Mouse (Mus musculus) liver, postnatal 0 days (tissue): ENCODE measurements around the gene Hps3. TPM values are rescaled to one million over a fixed set of nuclear protein-coding genes. Genes with fewer than 3 reads are reported as not detected.
"Not testable (repeated sequence)": the region's sequence is repeated elsewhere in the genome, so short reads cannot be mapped to it uniquely, and the experiment has no call there.

ENCODE experiments used
- ATAC-seq: fragments of 200-750 bp; cut with Nextera tagmentation; 2 replicates; pipeline ENCODE4 v1.8.0; 2017; ENCODE audit warnings: mild to moderate bottlenecking, moderate library complexity
- DNase-seq: peaks from one replicate; pipeline ENCODE4 v3.0.0-alpha.2; 2016
- H3K27ac ChIP-seq: fragments of 300-500 bp; sonication (generic); 2 replicates; pipeline ENCODE4 v1.5.1; 2014; ENCODE audit warnings: antibody characterized with exemption, moderate library complexity, mild to moderate bottlenecking, low read depth
- H3K27me3 ChIP-seq: fragments of 300-500 bp; sonication (generic); 2 replicates; pipeline ENCODE4 v1.6.1; 2014; ENCODE audit warnings: low read length, control low read depth, mixed read lengths; ENCODE audit not compliant: insufficient read depth
- H3K36me3 ChIP-seq: fragments of 300-500 bp; sonication (generic); replicated peaks from 2 replicates; pipeline ENCODE4 v1.6.1; 2014; ENCODE audit warnings: mild to moderate bottlenecking, control low read depth, low read length, moderate library complexity, mixed read lengths; ENCODE audit not compliant: insufficient read depth
- H3K4me1 ChIP-seq: fragments of 300-500 bp; sonication (generic); 2 replicates; pipeline ENCODE4 v1.6.1; 2014; ENCODE audit warnings: antibody characterized with exemption, mild to moderate bottlenecking, control low read depth; ENCODE audit not compliant: insufficient read depth
- H3K4me2 ChIP-seq: fragments of 300-500 bp; sonication (generic); 2 replicates; pipeline ENCODE4 v1.6.1; 2014; ENCODE audit warnings: low read depth, mild to moderate bottlenecking, low read length, moderate library complexity, mixed read lengths
- H3K4me3 ChIP-seq: fragments of 300-500 bp; sonication (generic); 2 replicates; pipeline ENCODE4 v1.5.1; 2014; ENCODE audit warnings: low read depth, low read length
- H3K9ac ChIP-seq: fragments of 300-500 bp; sonication (generic); replicated peaks from 2 replicates; pipeline ENCODE4 v1.6.1; 2014; ENCODE audit warnings: mild to moderate bottlenecking, moderate library complexity
- H3K9me3 ChIP-seq: fragments of 300-500 bp; sonication (generic); 2 replicates; pipeline ENCODE4 v1.6.1; 2016; ENCODE audit warnings: mild to moderate bottlenecking, control low read depth, low read length, mixed read lengths
- CTCF ChIP-seq: sonication (generic); IDR thresholded peaks from 2 replicates; pipeline ENCODE4 v1.5.1; 2016; ENCODE audit warnings: antibody characterized with exemption, low read depth
- EP300 ChIP-seq: IDR thresholded peaks from 2 replicates; pipeline ENCODE4 v1.6.1; 2016; ENCODE audit warnings: antibody characterized with exemption, low read depth, mild to moderate bottlenecking
- WGBS: fragments of 180-500 bp; shearing (Covaris S2); extraction: QIAGEN DNeasy Blood & Tissue Kit; methylation state at CpG from one replicate; pipeline ENCODE4 v1.1.7; 2014; ENCODE audit not compliant: insufficient replicate concordance; 5-methylcytosine and 5-hydroxymethylcytosine counted together
- polyA plus RNA-seq: library from polyadenylated mRNA; unstranded; fragments of >200 nt; fragmentation: Nextera tagmentation; extraction: Ambion mirVana; gene quantifications from 2 replicates; pipeline ENCODE4 v1.2.1, GENCODE M21; 2015

The Hps3 gene
- polyA plus RNA-seq, 1 experiment from 2014 or later = 5.4 TPM

DNA sequence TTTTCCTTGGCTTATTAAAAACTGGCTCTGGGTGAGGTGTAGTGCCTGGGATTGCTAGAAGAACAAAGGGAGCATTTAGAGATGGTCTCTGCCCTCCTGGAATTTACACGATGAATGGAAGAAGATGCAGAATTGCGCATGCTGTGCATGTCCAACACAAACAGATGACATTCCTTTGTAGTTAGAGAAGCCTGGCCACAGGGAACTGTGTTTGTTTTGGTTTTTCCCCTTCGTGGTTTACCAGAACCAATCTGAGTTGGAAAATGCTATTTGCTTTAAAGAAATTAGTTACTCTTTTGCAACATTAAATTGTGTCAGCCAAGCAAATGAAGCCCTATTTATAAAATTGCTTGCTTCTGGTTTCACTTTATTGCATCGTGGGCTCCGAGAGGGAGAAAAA, 78.2 kb downstream of the Hps3 start, which contains the start of gene Cp:
TSS of gene Cp (plus strand) at position 170 of the 400 bp plus-strand sequence.
- ATAC-seq (no peak), DNase-seq (peak; percentile 18)
- Histone ChIP-seq H3K27me3 (no peaks in the 10 kb centered on the region), H3K4me2 (peak within 1 kb of the TSS; percentile 55), H3K27ac (peak within 1 kb of the TSS; percentile 82), H3K36me3 (no peaks in the 10 kb centered on the region), H3K9ac (peak within 1 kb of the TSS; percentile 28; the same call in 1 of the 2 replicates), H3K9me3 (no peaks in the 10 kb centered on the region), H3K4me3 (peak within 1 kb of the TSS; percentile 26), H3K4me1 (peaks cover 11% of the 10 kb centered on the region)
- 44% methylated on average over 5 of the region's 5 CpGs for WGBS
- TF ChIP-seq CTCF (no peak), EP300 (0 out of 2 replicates have a peak, but pooled peaks have one; percentile 29)

- Histone ChIP-seq H3K4me3 (no peak overlapping the region), H3K9me3 (no peaks in the 10 kb centered on the region), H3K27ac (peak overlapping the region; percentile 71), H3K36me3 (no peaks in the 10 kb centered on the region), H3K9ac (no peak overlapping the region), H3K4me2 (peak overlapping the region; percentile 18; the same call in 1 of the 2 replicates), H3K4me1 (peaks cover 10% of the 10 kb centered on the region), H3K27me3 (no peaks in the 10 kb centered on the region)
- 25% methylated on average over 3 of the region's 3 CpGs for WGBS
- TF ChIP-seq CTCF = no peak
- TF ChIP-seq EP300 = peak; percentile 90
- ATAC-seq = peak; percentile 98
- peak; percentile 60 for DNase-seq
Measured at GRCm38 (mm10) chr3:19953865-19954264, 81.2 kb downstream of the Hps3 start.

DNA sequence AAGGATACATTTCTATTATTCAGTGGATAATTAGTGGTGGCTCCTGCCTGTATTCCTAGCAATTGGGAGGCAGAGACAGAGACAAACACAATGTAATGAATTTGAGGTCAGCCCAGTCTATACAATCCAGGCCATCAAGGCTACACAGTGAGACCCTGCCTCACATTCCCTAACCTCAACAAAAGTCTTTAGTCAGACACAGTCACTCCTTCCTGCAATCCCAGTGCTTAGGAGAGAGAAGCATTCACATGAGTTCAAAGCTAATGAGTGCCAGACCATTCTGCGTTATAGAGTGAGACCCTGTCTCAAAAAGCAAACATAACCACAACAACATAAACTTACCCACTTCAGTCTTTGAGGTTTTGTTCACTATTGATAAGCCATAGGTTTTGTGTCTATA, 81.7 kb downstream of the Hps3 start:
- no peak for DNase-seq
- peak; percentile 16; the same call in 1 of the 2 replicates for ATAC-seq
- no peaks in the 10 kb centered on the region for H3K36me3 ChIP-seq
- WGBS = 46% methylated on average over 1 of the region's 1 CpGs
- no peaks in the 10 kb centered on the region for H3K9me3 ChIP-seq
- H3K4me3 ChIP-seq = no peak overlapping the region
- TF ChIP-seq EP300 = no peak
- H3K4me2 ChIP-seq = peak overlapping the region; percentile 18; the same call in 1 of the 2 replicates
- no peak overlapping the region; the same call in 1 of the 2 replicates for H3K9ac ChIP-seq
- H3K27me3 ChIP-seq = no peaks in the 10 kb centered on the region
- peaks cover 10% of the 10 kb centered on the region for H3K4me1 ChIP-seq
- H3K27ac ChIP-seq = peak overlapping the region; percentile 69

GRCm38 (mm10) chr3:19949401-19949800, 85.7 kb downstream of the Hps3 start:
- H3K4me3 ChIP-seq, H3K4me2 ChIP-seq, DNase-seq, H3K9me3 ChIP-seq, ATAC-seq, H3K9ac ChIP-seq, H3K27me3 ChIP-seq, H3K27ac ChIP-seq, H3K36me3 ChIP-seq, H3K4me1 ChIP-seq: not testable (repeated sequence)
- WGBS = 78% methylated on average over 1 of the region's 1 CpGs

DNA sequence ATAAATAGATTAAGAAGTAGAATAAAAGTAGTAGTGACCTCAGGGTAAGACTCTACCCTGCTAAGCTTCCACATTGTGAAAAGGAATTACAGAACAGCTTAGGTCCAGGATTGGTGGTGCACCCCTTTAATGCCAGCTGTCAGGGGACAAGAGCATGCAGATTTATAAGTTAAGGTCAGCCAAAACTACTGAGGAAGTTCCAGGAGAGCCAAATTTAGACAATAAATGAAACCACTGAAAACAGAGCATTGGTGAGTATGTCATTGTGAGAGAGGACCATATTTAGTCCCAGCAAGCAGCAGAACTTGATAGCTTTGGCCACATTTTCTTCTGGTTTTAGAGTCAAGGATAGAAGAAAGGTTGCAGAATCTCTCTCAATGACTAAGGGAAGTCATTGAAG, 86.6 kb downstream of the Hps3 start:
- Histone ChIP-seq H3K4me3 (no peak overlapping the region), H3K9ac (no peak overlapping the region), H3K4me2 (no peak overlapping the region), H3K9me3 (no peaks in the 10 kb centered on the region), H3K36me3 (no peaks in the 10 kb centered on the region), H3K4me1 (peaks cover 3% of the 10 kb centered on the region; the same call in 1 of the 2 replicates), H3K27ac (no peak overlapping the region), H3K27me3 (no peaks in the 10 kb centered on the region)
- TF ChIP-seq CTCF = no peak
- no peak for TF ChIP-seq EP300
- ATAC-seq = no peak
- DNase-seq = no peak

Other genes with a start within 250 kb of the Hps3 start
- gene Cp, start 78.3 kb downstream of the Hps3 start, polyA plus RNA-seq = 272 and 290 TPM in 2 replicates
- 6.4 and 8.2 TPM in 2 replicates for gene Hltf, start 22.5 kb upstream of the Hps3 start, polyA plus RNA-seq
- gene Gyg, start 120.0 kb upstream of the Hps3 start, polyA plus RNA-seq = 18.1 and 19.2 TPM in 2 replicates
- 2.7 and 3.0 TPM in 2 replicates for gene Cpa3, start 206.9 kb upstream of the Hps3 start, polyA plus RNA-seq
- 2.3 TPM in 1 of 2 replicates, not detected in the other for gene Cpb1, start 240.4 kb upstream of the Hps3 start, polyA plus RNA-seq